Mouse (Mus musculus) embryo, embryonic 9.5 days (tissue): Measurements from ENCODE around the gene Lat.

Experiments
- DNase-seq: peaks from one replicate; pipeline ENCODE4 v3.0.0-alpha.2; 2017; ENCODE audit errors: extremely low spot score

Lat gene

DNA sequence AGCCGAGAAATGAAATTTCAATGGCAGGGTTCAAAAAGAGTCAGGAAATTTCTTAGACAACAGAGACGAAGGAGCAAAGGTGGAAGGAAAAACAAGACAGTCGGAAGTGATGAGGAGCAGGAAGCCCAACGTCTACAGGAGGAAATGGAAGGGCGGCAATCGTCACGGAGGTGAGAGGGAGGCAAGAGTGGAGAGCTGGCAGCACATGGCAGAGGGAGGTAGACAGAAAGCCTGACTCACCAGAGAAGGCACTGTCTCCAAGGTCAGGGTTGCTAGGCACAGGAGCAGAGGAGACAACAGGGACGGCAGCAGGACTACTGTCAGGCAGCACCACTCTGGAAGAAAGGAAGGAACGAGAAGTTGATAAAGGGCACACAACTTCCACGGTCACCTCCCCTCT lies 1.7 kb downstream of the Lat start:
- DNase-seq, result no peak

- no peak for DNase-seq
These were observed 6.3 kb downstream of the Lat start for GRCm38 (mm10) chr7:126363038-126363437.

GRCm38 (mm10) chr7:126359049-126359448 lies 10.3 kb downstream of the Lat start:
- DNase-seq, result no peak

GRCm38 (mm10) chr7:126358413-126358812 lies 11.0 kb downstream of the Lat start:
- no peak for DNase-seq

GRCm38 (mm10) chr7:126357838-126358237 lies 11.5 kb downstream of the Lat start:
- no peak for DNase-seq

DNA sequence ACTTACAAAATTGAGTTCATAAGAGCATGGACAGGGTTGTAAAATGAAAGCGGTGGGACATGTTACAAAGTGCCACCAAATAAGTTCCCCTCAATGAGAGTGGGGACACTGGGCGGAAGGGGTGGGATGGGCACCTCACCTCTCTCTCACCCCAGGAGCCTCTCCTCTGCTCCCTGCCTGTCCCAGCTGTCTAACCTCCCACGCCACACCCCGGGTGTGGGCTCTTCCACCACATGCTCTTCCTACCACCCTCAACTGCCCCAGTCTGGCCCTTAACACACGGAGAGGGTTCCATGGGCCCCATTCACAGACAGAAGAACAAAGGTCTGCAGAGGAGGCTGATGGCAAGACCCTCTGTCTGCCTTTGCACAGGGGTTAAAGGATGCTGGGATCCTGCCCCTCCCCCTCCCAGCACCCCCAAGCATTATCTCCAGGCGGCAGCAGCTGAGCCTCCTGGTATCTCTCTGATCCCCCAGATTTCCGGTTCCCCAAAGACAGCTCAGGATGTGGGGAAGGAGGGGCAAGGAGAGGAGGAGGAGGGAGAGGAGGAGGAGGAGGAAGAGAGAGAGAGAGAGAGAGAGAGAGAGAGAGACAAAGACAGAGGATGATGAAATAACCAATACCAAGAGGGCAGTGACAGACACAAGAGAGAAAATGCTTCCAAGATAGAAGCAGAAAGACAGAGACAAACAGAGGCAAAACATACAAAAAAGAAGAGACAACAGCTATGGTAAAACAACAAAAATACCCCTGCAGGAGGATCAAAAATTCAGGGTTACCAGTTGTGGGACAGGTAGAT lies 12.4 kb downstream of the Lat start:
- no peak for DNase-seq

- DNase-seq, result no peak
These were observed 13.3 kb downstream of the Lat start for GRCm38 (mm10) chr7:126355847-126356597.

- no peak for DNase-seq
These were observed 14.4 kb downstream of the Lat start for GRCm38 (mm10) chr7:126354738-126355614.

- no peak for DNase-seq
These were observed 15.4 kb downstream of the Lat start for GRCm38 (mm10) chr7:126353994-126354365.

DNA sequence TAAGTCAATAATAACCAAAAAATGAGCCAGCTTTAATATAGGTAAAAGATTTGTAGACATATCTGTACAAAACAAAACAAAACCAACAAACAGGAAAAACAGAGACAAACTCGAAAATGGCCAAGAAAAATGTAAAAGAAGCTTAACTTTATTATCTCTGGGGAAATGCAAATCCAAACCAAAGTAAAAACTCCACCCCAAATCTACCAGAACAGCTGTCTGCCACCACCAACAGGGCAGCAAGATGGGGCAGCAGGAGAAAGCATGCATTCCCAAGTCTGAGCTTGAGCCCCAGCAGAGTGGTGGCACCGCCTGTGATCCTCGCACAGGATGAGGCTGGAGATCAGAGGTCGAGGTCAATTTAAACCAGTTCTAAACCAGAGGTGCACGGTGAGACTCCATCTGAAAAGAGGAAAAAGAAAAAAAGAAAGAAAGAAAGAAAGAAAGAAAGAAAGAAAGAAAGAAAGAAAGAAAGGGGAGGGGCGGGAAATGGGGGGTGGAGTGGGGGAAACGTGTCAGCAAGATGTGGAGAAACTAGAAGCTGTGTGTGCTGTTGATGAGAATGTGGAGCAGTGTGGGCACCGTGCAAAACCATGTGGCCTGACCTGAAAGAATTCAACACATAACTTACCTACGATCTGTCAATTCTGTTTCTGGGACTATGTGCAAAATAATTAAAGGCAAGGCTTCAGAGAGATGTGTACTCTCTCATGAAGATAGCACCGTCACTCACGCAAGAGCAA lies 15.9 kb downstream of the Lat start:
- no peak for DNase-seq

DNA sequence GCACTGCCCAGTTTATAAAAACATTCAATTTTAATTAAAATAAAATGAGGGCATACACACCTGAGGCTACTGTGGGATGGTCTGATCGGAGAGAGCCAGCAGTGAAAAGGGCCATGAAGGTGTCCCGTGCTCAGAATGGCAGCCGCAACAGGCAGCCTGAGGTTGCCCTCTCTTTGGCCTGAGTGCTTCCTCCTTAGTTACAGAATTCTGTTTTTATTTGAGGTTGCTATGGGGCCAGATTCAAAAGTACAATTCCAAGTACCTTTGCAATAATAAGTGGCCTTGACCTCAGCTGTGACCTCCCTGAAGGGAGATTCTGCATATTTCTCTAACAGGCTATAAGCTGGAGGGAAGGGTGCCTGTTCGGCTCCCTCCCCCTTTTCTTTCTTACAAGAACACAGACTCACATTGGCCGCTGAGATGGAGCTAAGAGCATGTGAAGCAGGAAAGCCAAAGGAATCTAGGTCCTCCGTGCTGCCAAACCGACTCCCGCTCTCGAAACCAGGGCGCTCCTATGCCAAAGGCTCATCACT lies 17.9 kb downstream of the Lat start:
- DNase-seq, result no peak

DNA sequence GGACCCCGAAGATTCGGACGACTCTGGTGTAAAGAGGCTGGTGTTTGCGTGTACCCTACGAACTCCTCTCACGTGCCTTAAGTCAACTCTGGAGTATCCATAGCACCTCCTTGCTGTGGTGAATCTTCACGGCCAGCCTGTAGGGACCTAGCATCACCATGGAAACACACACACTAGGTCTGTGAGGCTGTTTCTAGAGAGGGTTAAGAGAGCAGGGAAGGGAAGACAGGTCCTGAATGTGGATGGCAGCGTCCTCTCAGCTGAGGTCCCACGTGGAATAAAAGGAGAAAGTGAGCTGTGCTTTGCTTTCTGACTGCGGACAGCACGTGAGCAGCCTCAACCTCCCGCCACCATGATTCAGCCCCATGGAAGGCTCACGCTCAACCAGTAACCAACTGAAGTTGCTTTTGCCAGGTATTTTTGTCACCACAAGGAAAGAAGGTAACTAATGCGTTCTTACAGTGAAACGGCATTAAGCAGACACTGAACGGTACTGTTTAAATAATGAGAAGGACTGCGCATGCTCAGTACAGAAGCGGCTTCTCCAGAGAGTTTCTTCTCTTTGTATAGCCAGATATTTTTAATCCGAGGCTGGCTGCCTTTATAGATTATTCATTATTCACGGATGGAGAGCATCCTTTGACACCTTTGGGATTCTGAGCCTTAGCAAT lies 18.5 kb downstream of the Lat start:
- DNase-seq, result no peak

GRCm38 (mm10) chr7:126348293-126348692 lies 21.1 kb downstream of the Lat start:
- no peak for DNase-seq

DNA sequence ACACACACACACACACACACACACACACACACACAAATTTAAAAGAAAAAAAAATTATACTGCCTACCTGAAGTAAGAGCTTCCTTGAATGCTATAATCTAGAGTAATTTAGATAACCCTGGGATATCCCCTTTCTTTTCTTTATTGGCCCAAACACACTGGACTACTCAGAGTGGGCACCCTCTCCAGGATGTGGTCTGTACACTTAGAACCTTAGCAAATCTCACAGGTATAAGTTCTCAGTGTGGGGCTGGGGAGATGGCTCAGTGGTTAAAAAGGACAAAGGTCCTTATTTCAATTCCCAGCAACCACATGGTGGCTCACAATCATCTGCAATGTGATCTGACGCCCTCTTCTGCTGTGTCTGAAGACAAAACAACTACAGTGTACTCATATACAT lies 22.3 kb downstream of the Lat start:
- DNase-seq, result no peak

DNA sequence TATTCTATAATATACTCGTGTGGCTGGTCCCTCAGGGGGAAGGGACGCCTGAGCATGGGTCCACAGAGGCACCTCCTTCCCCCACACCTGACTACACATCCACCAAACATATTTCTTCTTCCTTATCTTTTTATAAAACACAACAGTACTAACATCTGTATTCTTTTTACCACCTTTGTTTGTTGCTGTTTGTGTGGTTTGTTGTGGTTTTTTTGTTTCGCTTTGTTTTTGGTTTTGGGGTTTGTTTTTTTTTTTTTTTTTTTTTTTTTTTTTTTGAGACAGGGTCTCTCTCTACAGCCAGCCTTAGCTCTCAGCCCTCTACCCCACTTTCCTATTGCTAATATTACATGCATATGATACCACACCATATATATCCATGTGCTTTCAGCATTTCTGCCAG lies 23.4 kb downstream of the Lat start:
- DNase-seq, result no peak

GRCm38 (mm10) chr7:126345557-126345956 lies 23.8 kb downstream of the Lat start:
- no peak for DNase-seq

DNA sequence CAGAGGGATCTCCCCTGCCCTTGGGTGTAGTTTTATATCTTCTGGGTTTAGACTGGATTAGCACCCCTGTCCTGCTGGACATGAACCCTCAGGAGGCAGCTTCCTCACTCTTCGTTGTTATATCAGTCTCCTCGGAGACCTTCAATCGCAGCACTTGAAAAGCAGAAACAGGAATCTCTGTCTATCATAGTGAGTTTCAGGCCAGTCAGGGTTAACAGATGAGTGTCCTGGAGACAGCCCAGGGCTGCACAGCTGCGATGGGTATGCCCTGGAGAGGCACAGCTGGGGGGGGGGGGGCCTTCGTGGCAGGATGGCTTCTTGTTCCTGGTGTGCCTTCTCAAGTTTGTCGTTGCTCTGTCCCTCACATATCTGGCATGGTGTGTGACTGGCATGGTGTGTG lies 28.5 kb downstream of the Lat start:
- DNase-seq, result no peak

- DNase-seq, result no peak
These were observed 29.2 kb downstream of the Lat start for GRCm38 (mm10) chr7:126340206-126340618.

DNA sequence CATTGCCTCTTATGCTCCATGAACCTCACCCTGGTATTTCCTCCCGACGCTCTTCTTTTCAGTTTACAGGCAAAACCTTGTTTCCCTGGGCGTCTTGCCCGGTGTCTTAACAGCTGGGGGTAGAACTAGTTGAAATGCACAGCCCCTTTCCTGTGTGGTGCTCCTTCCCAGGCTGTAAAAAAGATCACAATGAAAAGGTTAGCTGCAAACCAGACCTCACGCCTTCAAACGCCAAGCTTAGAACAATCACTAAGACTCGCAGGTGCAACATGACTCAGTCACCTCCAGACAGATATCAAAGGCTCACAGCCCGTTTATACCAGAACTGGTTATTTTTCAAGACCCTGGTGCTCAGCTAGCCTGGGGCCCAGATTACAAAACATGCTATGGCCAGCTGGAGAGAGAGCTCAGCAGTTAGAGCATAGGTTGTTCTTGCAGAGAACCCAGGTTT lies 29.8 kb downstream of the Lat start:
- DNase-seq, result no peak

- no peak for DNase-seq
These were observed 30.5 kb downstream of the Lat start for GRCm38 (mm10) chr7:126338906-126339305.

- DNase-seq, result no peak
These were observed 33.8 kb downstream of the Lat start for GRCm38 (mm10) chr7:126335556-126335955.
